Mouse (Mus musculus) heart, embryonic 10.5 days (tissue): ENCODE measurements at regions not wholly inside any gene's neighbourhood (a gene's known extent, or its start where the extent isn't known, plus 50 kb on each side); places are given as distances from the start of the nearest gene placed in this dataset.

ENCODE experiments used
- DNase-seq: peaks from one replicate; pipeline ENCODE4 v3.0.0-alpha.2; 2017; ENCODE audit warnings: low spot score
- H3K27ac ChIP-seq: fragments of 300-500 bp; sonication (generic); 2 replicates; pipeline ENCODE4 v1.5.1; 2016; ENCODE audit warnings: mild to moderate bottlenecking
- H3K27me3 ChIP-seq: fragments of 300-500 bp; sonication (generic); 2 replicates; pipeline ENCODE4 v1.6.1; 2016; ENCODE audit warnings: mild to moderate bottlenecking; ENCODE audit not compliant: poor library complexity, insufficient read depth, severe bottlenecking
- H3K36me3 ChIP-seq: fragments of 300-500 bp; sonication (generic); 2 replicates; pipeline ENCODE4 v1.6.1; 2016; ENCODE audit warnings: mild to moderate bottlenecking, moderate library complexity
- H3K4me1 ChIP-seq: fragments of 300-500 bp; sonication (generic); 2 replicates; pipeline ENCODE4 v1.6.1; 2016; ENCODE audit warnings: mild to moderate bottlenecking
- H3K4me3 ChIP-seq: fragments of 300-500 bp; sonication (generic); 2 replicates; pipeline ENCODE4 v1.5.1; 2016; ENCODE audit warnings: mild to moderate bottlenecking, moderate library complexity
- H3K9me3 ChIP-seq: fragments of 300-500 bp; sonication (generic); 2 replicates; pipeline ENCODE4 v1.6.1; 2016; ENCODE audit warnings: mild to moderate bottlenecking, moderate library complexity
- WGBS: fragments of 180-500 bp; shearing (Covaris S2); methylation state at CpG from one replicate; pipeline ENCODE4 v1.1.7; 2016; 5-methylcytosine and 5-hydroxymethylcytosine counted together

DNA sequence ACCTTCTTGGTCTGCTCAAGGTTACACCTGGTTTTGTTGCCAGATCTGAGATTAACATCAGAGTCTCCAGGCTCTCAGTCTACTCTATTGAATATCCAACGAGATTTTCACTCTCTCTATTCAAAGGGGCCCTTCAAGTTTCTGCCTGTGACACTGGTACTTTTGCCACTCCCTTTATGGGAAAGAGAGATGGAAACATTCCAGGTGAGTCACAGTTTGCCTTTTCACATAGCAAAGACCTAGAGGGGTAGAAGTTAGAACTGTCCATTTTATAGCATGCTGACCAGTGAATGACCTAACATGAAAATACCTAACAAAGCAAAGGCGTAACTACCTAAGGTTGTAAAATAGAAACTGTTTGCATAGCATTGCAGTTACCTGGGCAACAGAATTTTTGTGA lies 250.4 kb upstream of the N6amt1 start:
- DNase-seq, result no peak
- H3K27ac ChIP-seq, result no peak overlapping the region
- WGBS, result 71% methylated on average over 2 of the region's 2 CpGs

DNA sequence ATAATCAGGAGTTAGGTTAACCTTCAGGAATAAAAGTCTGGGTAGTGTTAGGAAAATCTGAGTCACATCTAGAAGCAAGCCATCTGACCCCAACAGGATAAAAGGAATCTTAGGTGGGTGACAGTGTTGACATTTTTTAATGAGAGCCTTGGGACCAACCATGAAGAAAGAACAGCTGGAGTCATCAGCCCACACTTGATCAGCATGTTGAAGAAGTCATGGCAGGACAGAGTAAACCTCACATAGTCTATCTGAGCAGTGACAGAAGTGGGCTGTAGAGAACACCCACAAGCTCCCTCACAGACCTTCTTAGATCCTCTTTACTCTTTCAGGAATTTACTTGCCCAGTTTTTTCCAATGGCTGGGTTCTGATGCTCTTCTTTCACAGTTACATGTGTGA lies 251.9 kb upstream of the N6amt1 start:
- Histone ChIP-seq H3K27me3 (no peaks in the 10 kb centered on the region), H3K4me3 (no peak overlapping the region), H3K4me1 (no peaks in the 10 kb centered on the region), H3K27ac (no peak overlapping the region), H3K9me3 (no peaks in the 10 kb centered on the region), H3K36me3 (no peaks in the 10 kb centered on the region)
- DNase-seq, result no peak

More for the DNA sequence above, 250.4 kb upstream of the N6amt1 start:
- H3K27me3 ChIP-seq, result no peaks in the 10 kb centered on the region
- no peak overlapping the region for H3K4me3 ChIP-seq
- no peaks in the 10 kb centered on the region for H3K9me3 ChIP-seq
- H3K36me3 ChIP-seq, result no peaks in the 10 kb centered on the region
- H3K4me1 ChIP-seq, result no peaks in the 10 kb centered on the region

DNA sequence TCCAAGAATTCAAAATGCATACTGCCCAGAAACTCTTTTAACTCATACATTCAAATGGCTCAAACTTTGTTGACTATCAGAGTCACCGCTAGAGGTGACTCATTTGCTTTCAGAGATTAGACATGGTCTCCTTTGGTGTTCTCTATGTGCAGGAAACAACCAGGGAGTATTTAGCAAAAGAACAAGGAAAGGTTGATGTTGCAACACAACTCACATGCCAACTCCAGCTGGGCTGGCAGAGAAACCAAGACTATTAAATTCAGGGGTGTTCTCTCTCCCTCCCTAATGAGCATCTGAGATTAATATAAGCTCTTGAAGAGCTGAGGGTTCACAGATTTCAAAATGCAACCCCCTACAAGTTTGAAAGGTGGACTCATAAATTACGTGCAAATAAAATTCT lies 262.0 kb upstream of the N6amt1 start:
- no peaks in the 10 kb centered on the region for H3K36me3 ChIP-seq
- DNase-seq, result no peak
- no peak overlapping the region for H3K27ac ChIP-seq
- no peaks in the 10 kb centered on the region for H3K4me1 ChIP-seq
- H3K9me3 ChIP-seq, result no peaks in the 10 kb centered on the region
- WGBS, result 86% methylated on average over 2 of the region's 2 CpGs
- H3K4me3 ChIP-seq, result no peak overlapping the region
- no peaks in the 10 kb centered on the region for H3K27me3 ChIP-seq

GRCm38 (mm10) chr16:87089322-87089721 lies 264.7 kb upstream of the N6amt1 start:
- DNase-seq, result no peak
- 73% methylated on average over 3 of the region's 3 CpGs for WGBS
- no peak overlapping the region for H3K27ac ChIP-seq
- no peaks in the 10 kb centered on the region for H3K36me3 ChIP-seq
- no peaks in the 10 kb centered on the region for H3K4me1 ChIP-seq
- no peaks in the 10 kb centered on the region for H3K27me3 ChIP-seq
- no peak overlapping the region for H3K4me3 ChIP-seq
- H3K9me3 ChIP-seq, result no peaks in the 10 kb centered on the region

DNA sequence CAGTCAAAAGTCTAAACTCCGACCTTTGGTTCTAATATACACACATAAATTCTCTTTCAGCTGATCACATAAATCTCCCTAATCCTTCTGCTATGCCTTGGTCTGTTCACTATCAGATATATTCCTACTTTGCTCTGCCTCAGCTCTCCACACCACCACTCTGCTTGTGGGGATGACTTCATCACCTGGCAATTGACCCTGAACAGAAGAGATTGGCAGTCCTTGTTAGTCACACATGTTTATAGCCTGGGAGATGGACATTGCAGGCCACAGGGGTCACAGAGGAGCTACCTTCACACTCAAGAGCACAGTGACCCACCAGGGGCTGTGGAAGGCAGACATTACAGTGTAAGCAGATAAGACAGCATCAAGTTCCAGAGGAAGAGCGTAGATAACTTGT lies 270.5 kb upstream of the N6amt1 start:
- Histone ChIP-seq H3K4me1 (peaks cover 9% of the 10 kb centered on the region), H3K27ac (peak overlapping the region; percentile 11; the same call in 1 of the 2 replicates), H3K36me3 (no peaks in the 10 kb centered on the region), H3K9me3 (no peaks in the 10 kb centered on the region), H3K4me3 (no peak overlapping the region), H3K27me3 (no peaks in the 10 kb centered on the region)
- 40% methylated on average over 2 of the region's 2 CpGs for WGBS
- no peak for DNase-seq

DNA sequence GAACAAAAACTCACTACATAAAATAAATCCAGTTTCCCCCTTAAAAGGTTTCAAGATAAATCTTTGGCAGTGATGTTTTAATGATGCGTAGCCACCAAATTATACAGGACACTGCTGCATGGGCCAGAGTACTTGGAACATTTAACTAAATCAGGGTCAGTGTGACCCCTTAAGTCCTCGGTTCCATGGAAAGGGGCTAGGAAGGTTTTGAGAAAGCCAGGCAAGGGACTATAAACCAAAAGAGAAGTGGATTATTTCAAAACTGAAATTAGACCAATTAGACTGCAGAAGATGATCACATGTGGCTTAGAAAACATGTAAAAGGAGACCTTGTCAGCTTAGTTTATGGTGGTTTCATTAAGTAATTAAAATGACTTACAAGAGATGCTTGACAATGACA lies 276.6 kb upstream of the N6amt1 start:
- Histone ChIP-seq H3K27ac (no peak overlapping the region), H3K27me3 (no peaks in the 10 kb centered on the region), H3K4me1 (no peaks in the 10 kb centered on the region), H3K9me3 (no peaks in the 10 kb centered on the region), H3K36me3 (no peaks in the 10 kb centered on the region), H3K4me3 (no peak overlapping the region)
- 91% methylated on average over 2 of the region's 2 CpGs for WGBS
- DNase-seq, result no peak

DNA sequence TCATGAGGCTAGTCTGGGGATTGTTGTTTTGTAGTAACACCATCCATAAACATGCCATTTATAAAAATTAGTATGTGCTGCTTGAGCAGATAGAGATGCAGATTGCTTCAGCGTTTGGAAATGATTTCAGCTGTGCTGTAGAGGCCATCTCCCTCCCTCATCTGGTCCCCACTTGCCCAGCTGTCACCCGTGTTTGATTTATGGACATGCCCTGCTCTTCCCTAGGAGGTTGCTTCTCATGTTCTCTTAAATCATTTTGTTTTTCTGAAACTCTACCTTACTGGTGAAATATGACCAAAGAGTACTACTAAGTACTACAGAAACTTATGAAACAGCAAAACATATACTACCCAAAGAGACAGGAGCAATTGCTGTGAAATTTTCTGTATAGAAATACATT lies 284.7 kb upstream of the N6amt1 start:
- H3K36me3 ChIP-seq, result no peaks in the 10 kb centered on the region
- H3K9me3 ChIP-seq, result no peaks in the 10 kb centered on the region
- H3K27me3 ChIP-seq, result no peaks in the 10 kb centered on the region
- DNase-seq, result no peak
- no peak overlapping the region for H3K4me3 ChIP-seq
- WGBS, result 76% methylated on average over 2 of the region's 2 CpGs
- no peaks in the 10 kb centered on the region for H3K4me1 ChIP-seq
- H3K27ac ChIP-seq, result no peak overlapping the region

GRCm38 (mm10) chr16:87067981-87068380 lies 286.0 kb upstream of the N6amt1 start:
- whole genome bisulfite sequencing, result 75% methylated on average over 1 of the region's 1 CpGs
- H3K4me3 ChIP-seq, result no peak overlapping the region
- H3K36me3 ChIP-seq, result no peaks in the 10 kb centered on the region
- no peak for DNase-seq
- H3K4me1 ChIP-seq, result no peaks in the 10 kb centered on the region
- no peak overlapping the region for H3K27ac ChIP-seq
- no peaks in the 10 kb centered on the region for H3K27me3 ChIP-seq
- H3K9me3 ChIP-seq, result no peaks in the 10 kb centered on the region

- Histone ChIP-seq H3K9me3 (no peaks in the 10 kb centered on the region), H3K27ac (no peak overlapping the region), H3K36me3 (no peaks in the 10 kb centered on the region), H3K27me3 (no peaks in the 10 kb centered on the region), H3K4me3 (no peak overlapping the region), H3K4me1 (no peaks in the 10 kb centered on the region)
- no peak for DNase-seq
- 83% methylated on average over 5 of the region's 5 CpGs for WGBS
These were observed 286.5 kb upstream of the N6amt1 start for GRCm38 (mm10) chr16:87067523-87067922.

GRCm38 (mm10) chr16:87060473-87060872 lies 293.5 kb upstream of the N6amt1 start:
- no peak overlapping the region for H3K4me3 ChIP-seq
- WGBS, result 84% methylated on average over 8 of the region's 8 CpGs
- H3K27me3 ChIP-seq, result no peaks in the 10 kb centered on the region
- no peaks in the 10 kb centered on the region for H3K4me1 ChIP-seq
- no peak for DNase-seq
- H3K27ac ChIP-seq, result no peak overlapping the region
- H3K9me3 ChIP-seq, result no peaks in the 10 kb centered on the region
- no peaks in the 10 kb centered on the region for H3K36me3 ChIP-seq

DNA sequence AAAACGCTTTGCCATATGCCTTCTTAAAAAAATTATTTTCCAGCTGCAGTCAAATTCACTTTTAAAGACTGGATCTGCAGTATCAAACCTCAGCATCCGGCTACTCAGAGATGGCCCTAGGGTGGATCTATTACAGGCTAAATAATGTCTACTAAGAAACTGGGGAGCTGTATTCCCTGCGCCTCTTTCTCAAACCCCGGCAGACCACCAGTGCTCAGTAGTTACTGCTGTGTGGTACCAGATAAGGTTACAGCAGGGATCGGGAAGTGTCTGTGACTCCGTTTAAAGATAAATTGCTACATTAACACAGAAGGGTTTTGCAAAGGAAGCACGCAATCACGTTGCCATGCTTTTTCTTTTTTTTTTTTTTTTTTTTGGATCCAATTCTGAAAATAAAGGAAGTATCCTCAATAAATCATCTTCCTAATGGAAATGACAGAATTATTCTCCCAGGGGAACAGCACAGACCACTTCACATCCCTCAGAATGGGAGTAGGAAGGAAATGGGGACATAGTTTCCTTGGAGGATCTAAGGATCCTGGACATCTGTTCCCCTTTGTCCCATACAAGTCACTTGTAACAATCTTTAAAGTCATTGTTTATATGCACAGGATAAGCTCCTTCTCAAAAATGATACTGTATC lies 304.1 kb upstream of the N6amt1 start:
- Histone ChIP-seq H3K4me1 (no peaks in the 10 kb centered on the region), H3K27me3 (no peaks in the 10 kb centered on the region), H3K9me3 (no peaks in the 10 kb centered on the region), H3K4me3 (no peak overlapping the region), H3K36me3 (no peaks in the 10 kb centered on the region), H3K27ac (no peak overlapping the region)
- no peak for DNase-seq
- WGBS, result 61% methylated on average over 8 of the region's 8 CpGs

DNA sequence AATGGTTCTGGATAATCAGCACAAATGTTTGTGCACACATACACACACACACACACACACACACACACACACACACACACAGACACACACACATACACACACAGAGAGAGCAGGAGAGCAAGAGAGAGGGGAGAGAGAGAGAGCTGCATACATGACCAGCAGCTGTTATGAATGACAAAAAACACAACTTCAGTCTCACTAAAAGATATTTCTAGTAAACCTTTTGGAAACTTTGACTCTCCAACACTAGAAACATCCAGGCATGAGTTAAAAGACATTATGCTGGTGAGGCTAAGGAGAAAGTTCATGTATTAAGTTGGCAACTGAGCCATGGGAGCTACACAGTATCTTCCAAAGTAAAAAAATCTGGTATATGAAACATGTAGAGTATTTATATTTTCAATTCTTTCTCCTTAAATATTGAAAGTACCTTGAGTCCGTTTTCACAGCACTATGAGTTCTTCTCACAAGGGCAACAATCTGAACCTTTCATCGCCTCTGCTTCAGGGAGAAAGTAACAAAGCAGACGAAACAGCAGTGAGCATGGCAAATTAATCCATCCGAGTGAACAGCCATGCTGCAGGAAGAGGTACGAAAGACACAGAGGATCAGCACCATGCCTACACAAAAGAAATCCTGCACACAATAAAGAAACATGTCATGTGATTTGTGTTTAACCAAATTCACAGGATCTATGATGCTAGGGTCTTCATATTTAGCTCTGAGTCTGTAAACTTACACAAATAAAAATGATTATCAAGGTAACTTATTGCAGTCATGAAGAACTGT lies 309.0 kb upstream of the N6amt1 start:
- DNase-seq, result no peak
- Histone ChIP-seq H3K4me1 (no peaks in the 10 kb centered on the region), H3K4me3 (no peak overlapping the region), H3K36me3 (no peaks in the 10 kb centered on the region), H3K9me3 (no peaks in the 10 kb centered on the region), H3K27ac (no peak overlapping the region), H3K27me3 (no peaks in the 10 kb centered on the region)
- WGBS, result 80% methylated on average over 5 of the region's 5 CpGs

DNA sequence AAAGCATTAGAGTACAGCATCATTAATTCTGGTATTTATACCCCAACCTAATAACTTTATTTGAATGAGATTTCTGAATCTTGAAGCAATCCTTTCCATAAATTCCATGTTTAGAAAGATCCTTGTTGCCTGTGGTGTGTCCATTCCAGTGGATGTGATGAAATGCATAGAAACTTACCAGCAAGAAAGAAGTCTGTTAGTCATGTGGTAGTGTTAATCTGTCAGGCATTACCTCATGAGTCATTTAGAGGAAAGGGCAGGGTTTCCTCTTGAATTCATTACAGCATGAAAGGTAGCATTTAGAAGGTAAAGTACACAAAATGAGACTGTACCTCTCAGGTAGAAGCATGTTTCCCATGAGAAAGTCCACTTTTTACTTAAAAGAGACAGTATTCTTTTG lies 310.3 kb upstream of the N6amt1 start:
- no peak for DNase-seq
- Histone ChIP-seq H3K4me1 (no peaks in the 10 kb centered on the region), H3K36me3 (no peaks in the 10 kb centered on the region), H3K9me3 (no peaks in the 10 kb centered on the region), H3K27ac (no peak overlapping the region), H3K27me3 (no peaks in the 10 kb centered on the region), H3K4me3 (no peak overlapping the region)

- 75% methylated on average over 4 of the region's 4 CpGs for WGBS
- no peaks in the 10 kb centered on the region for H3K4me1 ChIP-seq
These were observed 313.6 kb upstream of the N6amt1 start for GRCm38 (mm10) chr16:87040366-87040765.

More at GRCm38 (mm10) chr16:87040366-87040765, 313.6 kb upstream of the N6amt1 start:
- no peak for DNase-seq
- Histone ChIP-seq H3K9me3 (no peaks in the 10 kb centered on the region), H3K4me3 (no peak overlapping the region), H3K27me3 (no peaks in the 10 kb centered on the region), H3K27ac (no peak overlapping the region), H3K36me3 (no peaks in the 10 kb centered on the region)
